Mouse (Mus musculus) left cerebral cortex, postnatal 4 days (tissue): ENCODE results near the gene Alpl. TPM values are rescaled to one million over a fixed set of nuclear protein-coding genes. Genes with fewer than 3 reads are reported as not detected.

Experiments used
- DNase-seq: peaks from one replicate; pipeline ENCODE4 v3.0.0-alpha.2; 2022
- intact Hi-C: fragments of 180-260 bp; cut with DNase I; formaldehyde crosslinking; loops from one replicate; pipeline ENCODE4 v1.15.1; 2025
- total RNA-seq, 2 experiments: library from RNA; stranded (reverse); gene quantifications; 2 replicates each; pipeline ENCODE4 v1.2.3; 2021

Alpl gene
- total RNA-seq, 2 experiments from 2014 or later = 6.6 to 9.3 TPM

DNA sequence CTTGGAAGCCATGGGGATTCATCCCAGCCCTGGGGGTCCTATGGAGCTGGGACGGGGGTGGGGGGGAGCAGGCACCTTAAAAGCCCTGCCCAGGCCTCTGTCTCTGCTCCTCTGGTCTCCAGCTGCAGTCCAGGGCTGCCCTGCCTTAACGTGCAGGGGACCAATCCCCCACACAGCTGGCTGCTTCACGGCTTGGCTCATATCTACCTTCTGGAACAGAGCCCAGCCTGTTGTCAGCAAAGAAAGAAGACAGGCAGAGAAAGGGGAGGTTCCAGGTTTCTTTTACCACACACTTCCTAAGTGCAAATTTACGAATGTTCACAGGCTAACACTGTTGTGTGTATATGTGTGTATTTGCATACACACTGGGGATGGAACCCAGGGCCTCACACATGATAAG is 100.3 kb downstream of the Alpl start:
- intact Hi-C loops = no loop called here
- DNase-seq = no peak

DNA sequence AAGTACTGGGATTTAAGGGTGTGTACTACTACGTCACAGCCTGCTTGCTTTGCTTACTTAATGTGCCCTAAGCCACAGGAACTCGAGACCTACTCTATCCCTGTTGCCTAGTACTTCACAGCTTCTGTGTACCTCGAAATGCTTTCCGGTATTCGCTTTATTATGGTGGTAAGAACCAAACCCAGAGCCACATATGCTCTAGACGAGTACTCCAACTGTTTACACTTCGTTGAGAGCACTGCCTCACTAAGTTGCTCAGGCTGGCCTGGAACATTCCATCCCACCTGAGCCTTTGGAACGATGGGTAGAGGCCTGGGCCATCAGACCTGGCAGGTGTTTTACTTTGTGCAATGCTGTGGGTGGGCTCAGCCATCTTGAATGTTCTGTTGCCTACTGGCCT is 100.9 kb downstream of the Alpl start:
- intact Hi-C loops = no loop called here
- DNase-seq = no peak

DNA sequence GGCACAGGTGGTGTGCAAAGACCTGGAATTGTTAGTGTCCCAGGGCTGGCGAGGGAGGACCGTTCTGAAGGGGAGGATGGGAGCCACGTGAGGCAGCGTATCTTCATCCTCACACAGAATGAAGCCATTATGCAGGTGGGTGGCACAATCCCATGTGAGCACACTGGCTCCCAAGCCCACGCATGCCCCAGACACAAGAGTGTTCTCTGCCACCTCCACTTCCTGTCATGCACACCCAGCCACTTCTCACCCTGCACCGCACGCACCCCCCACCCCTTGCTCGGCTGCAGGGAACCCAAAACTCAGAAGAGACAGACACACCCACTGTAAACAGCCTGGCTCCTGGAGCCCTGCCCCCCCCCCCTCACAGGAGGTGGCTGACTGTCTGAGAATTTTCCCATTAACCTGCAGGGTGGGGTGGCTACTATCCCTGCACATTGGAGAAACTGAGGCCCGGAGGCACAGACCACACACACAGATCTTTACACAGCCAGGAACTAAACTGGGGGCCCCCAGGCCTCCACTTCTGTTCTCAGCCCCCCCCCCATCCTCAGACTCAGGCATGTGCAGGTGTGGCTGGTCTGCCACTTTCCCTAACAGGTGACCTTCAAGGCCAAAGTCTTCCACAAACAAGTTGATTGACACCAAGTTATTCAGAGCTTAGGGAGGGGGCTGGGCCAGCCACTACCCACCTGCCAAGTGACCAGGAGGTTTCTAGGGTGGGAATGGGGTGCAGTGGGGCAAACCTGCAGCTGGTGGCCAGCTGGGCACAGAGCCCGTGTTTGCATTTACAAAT is 103.9 kb downstream of the Alpl start:
- intact Hi-C loops = no loop called here
- no peak for DNase-seq

Other genes with a start within 250 kb of the Alpl start
- gene Ldlrad2, start 221.8 kb downstream of the Alpl start, total RNA-seq = not detected
- 100 to 1,000 TPM; 163 to 167 TPM for gene Usp48, start 202.6 kb downstream of the Alpl start, total RNA-seq
- 100 to 1,000 TPM; 147 to 164 TPM for gene Rap1gap, start 131.7 kb downstream of the Alpl start, total RNA-seq
- gene Ece1, start 65.9 kb upstream of the Alpl start, total RNA-seq = 10 to 100 TPM; 47.3 to 49.5 TPM
- gene Eif4g3, start 196.6 kb upstream of the Alpl start, total RNA-seq = 100 to 1,000 TPM; 192 TPM